Mouse (Mus musculus) embryonic facial prominence, embryonic 11.5 days (tissue): Measurements from ENCODE around the gene Dnajc2. TPM values are rescaled to one million over a fixed set of nuclear protein-coding genes. Genes with fewer than 3 reads are reported as not detected.

Source experiments
- ATAC-seq: fragments of 200-750 bp; cut with Nextera tagmentation; replicated peaks from 2 replicates; pipeline ENCODE4 v1.8.0; 2017; ENCODE audit warnings: low read depth; ENCODE audit not compliant: insufficient number of reproducible peaks, low FRiP score, low TSS enrichment
- DNase-seq: peaks from one replicate; pipeline ENCODE4 v3.0.0-alpha.2; 2015; ENCODE audit warnings: low spot score
- H3K27ac ChIP-seq: fragments of 300-500 bp; sonication (generic); replicated peaks from 2 replicates; pipeline ENCODE4 v1.5.1; 2014; ENCODE audit warnings: mild to moderate bottlenecking, low read depth, low read length, control low read depth
- H3K27me3 ChIP-seq: fragments of 300-500 bp; sonication (generic); 2 replicates; pipeline ENCODE4 v1.6.1; 2014; ENCODE audit warnings: mild to moderate bottlenecking, low read length, moderate library complexity, mixed read lengths; ENCODE audit not compliant: control insufficient read depth, insufficient read depth
- H3K36me3 ChIP-seq: fragments of 300-500 bp; sonication (generic); replicated peaks from 2 replicates; pipeline ENCODE4 v1.6.1; 2014; ENCODE audit warnings: low read depth, mild to moderate bottlenecking, low read length, moderate library complexity, mixed read lengths; ENCODE audit not compliant: control insufficient read depth, insufficient read depth
- H3K4me1 ChIP-seq: fragments of 300-500 bp; sonication (generic); 2 replicates; pipeline ENCODE4 v1.6.1; 2014; ENCODE audit warnings: low read length, mixed read lengths; ENCODE audit not compliant: control insufficient read depth, insufficient read depth
- H3K4me2 ChIP-seq: fragments of 300-500 bp; sonication (generic); 2 replicates; pipeline ENCODE4 v1.6.1; 2014; ENCODE audit warnings: low read depth, mild to moderate bottlenecking, control low read depth, low read length, moderate library complexity
- H3K4me3 ChIP-seq: fragments of 300-500 bp; sonication (generic); 2 replicates; pipeline ENCODE4 v1.5.1; 2014; ENCODE audit warnings: low read depth, low read length, control low read depth
- H3K9ac ChIP-seq: fragments of 300-500 bp; sonication (generic); replicated peaks from 2 replicates; pipeline ENCODE4 v1.6.1; 2014; ENCODE audit warnings: mild to moderate bottlenecking, control low read depth, low read length
- H3K9me3 ChIP-seq: fragments of 300-500 bp; sonication (generic); replicated peaks from 2 replicates; pipeline ENCODE4 v1.6.1; 2016; ENCODE audit warnings: mild to moderate bottlenecking, low read length, inconsistent platforms, mixed read lengths; ENCODE audit not compliant: control insufficient read depth
- WGBS: fragments of 180-500 bp; shearing (Covaris S2); extraction: QIAGEN DNeasy Blood & Tissue Kit; methylation state at CpG from one replicate; pipeline ENCODE4 v1.1.7; 2014; 5-methylcytosine and 5-hydroxymethylcytosine counted together
- polyA plus RNA-seq: library from polyadenylated mRNA; unstranded; fragments of >200 nt; fragmentation: Nextera tagmentation; extraction: Ambion mirVana; gene quantifications from 2 replicates; pipeline ENCODE4 v1.2.1, GENCODE M21; 2014

Dnajc2 gene
- polyA plus RNA-seq, 1 experiment from 2014 or later: 111 TPM

GRCm38 (mm10) chr5:21739120-21739519 lies 45.9 kb downstream of the Dnajc2 start:
- no peak overlapping the region for H3K27ac ChIP-seq
- peaks cover 2% of the 10 kb centered on the region; the same call in 1 of the 2 replicates for H3K4me1 ChIP-seq
- no peak overlapping the region for H3K4me3 ChIP-seq
- H3K36me3 ChIP-seq: peaks cover 2% of the 10 kb centered on the region
- DNase-seq (no peak), ATAC-seq (no peak)
- H3K4me2 ChIP-seq: no peak overlapping the region
- H3K9me3 ChIP-seq: no peaks in the 10 kb centered on the region
- no peak overlapping the region for H3K9ac ChIP-seq
- no peaks in the 10 kb centered on the region for H3K27me3 ChIP-seq
- WGBS: 92% methylated on average over 11 of the region's 11 CpGs

- H3K36me3 ChIP-seq: peaks cover 2% of the 10 kb centered on the region
- DNase-seq (no peak), ATAC-seq (no peak)
- peaks cover 2% of the 10 kb centered on the region; the same call in 1 of the 2 replicates for H3K4me1 ChIP-seq
- no peak overlapping the region for H3K27ac ChIP-seq
- WGBS: 28% methylated on average over 10 of the region's 10 CpGs
- no peaks in the 10 kb centered on the region for H3K9me3 ChIP-seq
- H3K9ac ChIP-seq: peak overlapping the region; percentile 92
- no peaks in the 10 kb centered on the region for H3K27me3 ChIP-seq
- peak overlapping the region; percentile 68 for H3K4me2 ChIP-seq
- H3K4me3 ChIP-seq: peak overlapping the region; percentile 88
These were observed 47.4 kb downstream of the Dnajc2 start for GRCm38 (mm10) chr5:21737620-21738019.

- DNase-seq (peak; percentile 95), ATAC-seq (peak; percentile 50)
- Histone ChIP-seq H3K9me3 (no peaks in the 10 kb centered on the region), H3K27ac (peak within 1 kb of the TSS; percentile 65; the same call in 1 of the 2 replicates), H3K9ac (peak within 1 kb of the TSS; percentile 92), H3K4me1 (peaks cover 2% of the 10 kb centered on the region; the same call in 1 of the 2 replicates), H3K4me2 (peak within 1 kb of the TSS; percentile 68), H3K4me3 (peak within 1 kb of the TSS; percentile 88), H3K27me3 (no peaks in the 10 kb centered on the region), H3K36me3 (peaks cover 2% of the 10 kb centered on the region)
- WGBS: under 1% methylated on average over 42 of the region's 42 CpGs
These were observed 48.0 kb downstream of the Dnajc2 start, which contains the start of gene Pmpcb for GRCm38 (mm10) chr5:21736956-21737585. TSS of gene Pmpcb (plus strand) at chr5:21737141.

- WGBS: 81% methylated on average over 11 of the region's 11 CpGs
- ATAC-seq: no peak
- Histone ChIP-seq H3K4me2 (no peak overlapping the region), H3K9ac (no peak overlapping the region), H3K27ac (no peak overlapping the region), H3K9me3 (no peaks in the 10 kb centered on the region), H3K4me3 (no peak overlapping the region), H3K36me3 (peaks cover 2% of the 10 kb centered on the region), H3K4me1 (peaks cover 2% of the 10 kb centered on the region; the same call in 1 of the 2 replicates), H3K27me3 (no peaks in the 10 kb centered on the region)
- DNase-seq: no peak
These were observed 49.0 kb downstream of the Dnajc2 start for GRCm38 (mm10) chr5:21736046-21736445.

- 31% methylated on average over 10 of the region's 10 CpGs for WGBS
These were observed 49.5 kb downstream of the Dnajc2 start for GRCm38 (mm10) chr5:21735584-21735983.

GRCm38 (mm10) chr5:21735100-21735499 lies 50.0 kb downstream of the Dnajc2 start:
- Histone ChIP-seq H3K27ac (no peak overlapping the region), H3K36me3 (peaks cover 2% of the 10 kb centered on the region), H3K4me1 (peaks cover 2% of the 10 kb centered on the region; the same call in 1 of the 2 replicates), H3K4me3 (no peak overlapping the region), H3K27me3 (no peaks in the 10 kb centered on the region), H3K9me3 (no peaks in the 10 kb centered on the region), H3K9ac (no peak overlapping the region), H3K4me2 (no peak overlapping the region)
- DNase-seq: no peak
- WGBS: 78% methylated on average over 20 of the region's 20 CpGs
- ATAC-seq: no peak

More at GRCm38 (mm10) chr5:21735584-21735983, 49.5 kb downstream of the Dnajc2 start:
- Histone ChIP-seq H3K4me2 (no peak overlapping the region; the same call in 1 of the 2 replicates), H3K36me3 (peaks cover 2% of the 10 kb centered on the region), H3K27me3 (no peaks in the 10 kb centered on the region), H3K9me3 (no peaks in the 10 kb centered on the region), H3K4me1 (peaks cover 2% of the 10 kb centered on the region; the same call in 1 of the 2 replicates), H3K9ac (no peak overlapping the region), H3K27ac (no peak overlapping the region), H3K4me3 (no peak overlapping the region)
- DNase-seq: peak; percentile 68
- ATAC-seq: no peak

- WGBS: 37% methylated on average over 8 of the region's 8 CpGs
- DNase-seq (peak; percentile 73), ATAC-seq (peak; percentile 91)
- no peak overlapping the region for H3K9ac ChIP-seq
- H3K9me3 ChIP-seq: no peaks in the 10 kb centered on the region
- peaks cover 2% of the 10 kb centered on the region; the same call in 1 of the 2 replicates for H3K4me1 ChIP-seq
- no peak overlapping the region for H3K4me3 ChIP-seq
- no peaks in the 10 kb centered on the region for H3K27me3 ChIP-seq
- no peaks in the 10 kb centered on the region for H3K36me3 ChIP-seq
- peak overlapping the region; percentile 7; the same call in 1 of the 2 replicates for H3K27ac ChIP-seq
- no peak overlapping the region for H3K4me2 ChIP-seq
These were observed 52.1 kb downstream of the Dnajc2 start for GRCm38 (mm10) chr5:21732930-21733329.

GRCm38 (mm10) chr5:21732177-21732911 lies 52.7 kb downstream of the Dnajc2 start:
- no peak for DNase-seq
- no peak overlapping the region for H3K9ac ChIP-seq
- H3K27me3 ChIP-seq: no peaks in the 10 kb centered on the region
- no peak overlapping the region for H3K4me3 ChIP-seq
- 76% methylated on average over 3 of the region's 3 CpGs for WGBS
- peak overlapping the region; percentile 7; the same call in 1 of the 2 replicates for H3K27ac ChIP-seq
- no peak overlapping the region for H3K4me2 ChIP-seq
- H3K9me3 ChIP-seq: no peaks in the 10 kb centered on the region
- ATAC-seq: no peak; the same call in 1 of the 2 replicates
- H3K4me1 ChIP-seq: no peaks in the 10 kb centered on the region
- H3K36me3 ChIP-seq: no peaks in the 10 kb centered on the region
